In the genomic region with DNA sequence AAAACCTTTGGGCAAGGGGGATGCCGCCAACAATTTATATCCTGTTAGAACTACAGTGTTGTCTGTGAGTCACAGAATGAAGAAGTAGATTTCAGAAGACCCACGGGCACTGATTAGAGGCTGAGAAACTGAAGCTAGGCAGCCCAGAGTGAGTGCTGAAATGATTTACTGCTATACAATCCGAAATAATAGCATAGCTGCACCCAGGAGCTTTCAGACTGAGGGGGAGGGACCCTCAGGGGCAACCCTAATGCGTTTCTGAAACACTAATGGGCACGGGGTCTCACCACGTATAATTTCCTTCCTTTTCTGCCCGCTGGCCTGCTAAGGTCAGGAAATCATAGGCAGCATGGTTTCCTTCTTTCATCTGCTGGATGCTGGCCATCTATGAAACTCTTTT, we compare ENCODE assay signal across 26 mouse cellular contexts.
DNase-seq lines count a peak whose midpoint lies in the region; ATAC-seq lines count a peak whose summit lies in the region.
"Had no signal": no experiment of that assay in that cellular context is flagged by ENCODE, and none has a peak within 500 bp of the region (broad histone marks: within the 10 kb centered on the region; RNA-seq: fewer than 3 reads in every experiment).

No protein-coding gene starts in this region.

- no peak overlapping the region for H3K4me2 ChIP-seq in hindbrain, embryonic 16.5 days (ENCODE audit: low read length)
- no peak overlapping the region for H3K4me2 ChIP-seq in hindbrain, embryonic 13.5 days
- H3K4me2 ChIP-seq in midbrain, embryonic 16.5 days (ENCODE audit: low read length): no peak overlapping the region
- H3K4me2 ChIP-seq in midbrain, embryonic 11.5 days: no peak overlapping the region
- no peak overlapping the region for H3K4me2 ChIP-seq in neural tube, embryonic 14.5 days (ENCODE audit: low read depth, low read length)
- H3K4me2 ChIP-seq: embryonic facial prominence, embryonic 12.5 days; forebrain, embryonic 15.5 days; heart, embryonic 13.5 days; limb, embryonic 15.5 days; liver, embryonic 13.5 days had no signal

- no peak overlapping the region for H3K9ac ChIP-seq in hindbrain, embryonic 16.5 days (ENCODE audit: low read depth, low read length)
- no peak overlapping the region for H3K9ac ChIP-seq in hindbrain, embryonic 13.5 days
- H3K9ac ChIP-seq in midbrain, embryonic 16.5 days (ENCODE audit: low read depth, low read length): no peak overlapping the region
- H3K9ac ChIP-seq in midbrain, embryonic 11.5 days (ENCODE audit: low read length): no peak overlapping the region
- H3K9ac ChIP-seq in neural tube, embryonic 14.5 days (replicated peaks; ENCODE audit: low read depth, low read length): no peak overlapping the region
- H3K9ac ChIP-seq: embryonic facial prominence, embryonic 12.5 days; forebrain, embryonic 15.5 days; heart, embryonic 13.5 days; limb, embryonic 15.5 days; liver, embryonic 13.5 days had no signal

- H3K4me3 ChIP-seq in hindbrain, embryonic 16.5 days (ENCODE audit: low read length): no peak overlapping the region
- H3K4me3 ChIP-seq in hindbrain, embryonic 13.5 days: no peak overlapping the region
- no peak overlapping the region for H3K4me3 ChIP-seq in midbrain, embryonic 16.5 days (ENCODE audit: low read depth, low read length)
- H3K4me3 ChIP-seq in midbrain, embryonic 11.5 days (ENCODE audit: low read depth, low read length): no peak overlapping the region
- no peak overlapping the region for H3K4me3 ChIP-seq in neural tube, embryonic 14.5 days (ENCODE audit: low read depth, low read length)
- H3K4me3 ChIP-seq: embryonic facial prominence, embryonic 12.5 days; forebrain, embryonic 15.5 days; heart, embryonic 13.5 days; left cerebral cortex, adult 2 months; limb, embryonic 15.5 days; liver, embryonic 13.5 days; midbrain, embryonic 10.5 days had no signal

- no peak overlapping the region for H3K27ac ChIP-seq in hindbrain, embryonic 16.5 days (ENCODE audit: low read depth, low read length)
- H3K27ac ChIP-seq in hindbrain, embryonic 13.5 days: no peak overlapping the region
- no peak overlapping the region for H3K27ac ChIP-seq in midbrain, embryonic 16.5 days (ENCODE audit: low read length)
- no peak overlapping the region for H3K27ac ChIP-seq in midbrain, embryonic 11.5 days (ENCODE audit: low read depth, low read length)
- H3K27ac ChIP-seq in neural tube, embryonic 14.5 days (ENCODE audit: low read depth, low read length): no peak overlapping the region
- H3K27ac ChIP-seq: embryonic facial prominence, embryonic 12.5 days; forebrain, embryonic 15.5 days; heart, embryonic 13.5 days; limb, embryonic 15.5 days; liver, embryonic 13.5 days; midbrain, embryonic 10.5 days had no signal

- H3K27me3 ChIP-seq in hindbrain, embryonic 16.5 days (replicated peaks; ENCODE audit: control insufficient read depth, insufficient read depth, low read length): no peaks in the 10 kb centered on the region
- no peaks in the 10 kb centered on the region for H3K27me3 ChIP-seq in hindbrain, embryonic 13.5 days
- no peaks in the 10 kb centered on the region for H3K27me3 ChIP-seq in midbrain, embryonic 16.5 days (ENCODE audit: control insufficient read depth, insufficient read depth, low read depth, low read length)
- no peaks in the 10 kb centered on the region for H3K27me3 ChIP-seq in midbrain, embryonic 11.5 days (ENCODE audit: control insufficient read depth, insufficient read depth, low read length)
- no peaks in the 10 kb centered on the region for H3K27me3 ChIP-seq in neural tube, embryonic 14.5 days (ENCODE audit: control insufficient read depth, insufficient read depth, low read length)
- H3K27me3 ChIP-seq: embryonic facial prominence, embryonic 12.5 days; forebrain, embryonic 15.5 days; heart, embryonic 13.5 days; limb, embryonic 15.5 days; liver, embryonic 13.5 days had no signal

- DNase-seq in midbrain, embryonic 11.5 days (ENCODE audit: low spot score, missing footprints): no peak
- peak; percentile 21 for DNase-seq in forelimb bud, embryonic 11.5 days (ENCODE audit: low read depth, low spot score)
- DNase-seq in retina, postnatal 1 day: no peak
- DNase-seq: cerebellum, adult 8-10 months; embryo, embryonic 11 days; heart, postnatal 10 days; kidney, adult 11 months; kidney, postnatal 14 days; liver, embryonic 13.5 days; lung, adult 18-20 months; lung, postnatal 10 days; right cerebral cortex, postnatal 25 days; spleen, adult 18-20 months; thymus, postnatal 14 days had no signal

- H3K4me1 ChIP-seq in hindbrain, embryonic 16.5 days (ENCODE audit: control insufficient read depth, insufficient read depth, low read depth, low read length): no peaks in the 10 kb centered on the region
- H3K4me1 ChIP-seq in hindbrain, embryonic 13.5 days (replicated peaks): peaks cover 6% of the 10 kb centered on the region
- no peaks in the 10 kb centered on the region for H3K4me1 ChIP-seq in midbrain, embryonic 16.5 days (ENCODE audit: control insufficient read depth, insufficient read depth, low read length)
- no peaks in the 10 kb centered on the region for H3K4me1 ChIP-seq in midbrain, embryonic 11.5 days (ENCODE audit: control insufficient read depth, insufficient read depth, low read length)
- no peaks in the 10 kb centered on the region for H3K4me1 ChIP-seq in neural tube, embryonic 14.5 days (ENCODE audit: control insufficient read depth, insufficient read depth, low read length)
- H3K4me1 ChIP-seq: embryonic facial prominence, embryonic 12.5 days; forebrain, embryonic 15.5 days; heart, embryonic 13.5 days; liver, embryonic 13.5 days; midbrain, embryonic 10.5 days had no signal

- no peaks in the 10 kb centered on the region for H3K36me3 ChIP-seq in hindbrain, embryonic 16.5 days (ENCODE audit: control insufficient read depth, insufficient read depth, low read length)
- H3K36me3 ChIP-seq in hindbrain, embryonic 13.5 days: no peaks in the 10 kb centered on the region
- H3K36me3 ChIP-seq in midbrain, embryonic 16.5 days (ENCODE audit: control insufficient read depth, insufficient read depth, low read length): no peaks in the 10 kb centered on the region
- no peaks in the 10 kb centered on the region for H3K36me3 ChIP-seq in midbrain, embryonic 11.5 days (ENCODE audit: control insufficient read depth, insufficient read depth, low read length)
- no peaks in the 10 kb centered on the region for H3K36me3 ChIP-seq in neural tube, embryonic 14.5 days (ENCODE audit: control insufficient read depth, insufficient read depth, low read length)
- H3K36me3 ChIP-seq: embryonic facial prominence, embryonic 12.5 days; forebrain, embryonic 15.5 days; heart, embryonic 13.5 days; limb, embryonic 15.5 days; liver, embryonic 13.5 days; midbrain, embryonic 10.5 days had no signal

- no peaks in the 10 kb centered on the region for H3K9me3 ChIP-seq in hindbrain, embryonic 16.5 days (ENCODE audit: control insufficient read depth, low read length)
- no peaks in the 10 kb centered on the region for H3K9me3 ChIP-seq in hindbrain, embryonic 13.5 days
- no peaks in the 10 kb centered on the region for H3K9me3 ChIP-seq in midbrain, embryonic 16.5 days (replicated peaks; ENCODE audit: control insufficient read depth, low read length, poor library complexity, severe bottlenecking)
- H3K9me3 ChIP-seq in midbrain, embryonic 11.5 days (ENCODE audit: control insufficient read depth, low read length): no peaks in the 10 kb centered on the region
- H3K9me3 ChIP-seq in neural tube, embryonic 14.5 days (ENCODE audit: control insufficient read depth, low read length): no peaks in the 10 kb centered on the region
- H3K9me3 ChIP-seq: embryonic facial prominence, embryonic 12.5 days; forebrain, embryonic 15.5 days; heart, embryonic 13.5 days; limb, embryonic 15.5 days; liver, embryonic 13.5 days; midbrain, embryonic 10.5 days had no signal

- 53% methylated on average over 7 of the region's 7 CpGs for WGBS in hindbrain, embryonic 16.5 days
- WGBS in hindbrain, embryonic 13.5 days: 51% methylated on average over 7 of the region's 7 CpGs
- WGBS in midbrain, embryonic 16.5 days: 61% methylated on average over 7 of the region's 7 CpGs
- 81% methylated on average over 7 of the region's 7 CpGs for WGBS in midbrain, embryonic 11.5 days
- 40% methylated on average over 7 of the region's 7 CpGs for WGBS in neural tube, embryonic 14.5 days

- peak; percentile 45; the same call in 1 of the 2 replicates for ATAC-seq in hindbrain, embryonic 16.5 days
- no peak for ATAC-seq in hindbrain, embryonic 13.5 days (ENCODE audit: low FRiP score)
- peak; percentile 54; the same call in 1 of the 2 replicates for ATAC-seq in midbrain, embryonic 16.5 days
- no peak for ATAC-seq in midbrain, embryonic 11.5 days (ENCODE audit: low FRiP score)
- peak; percentile 52; the same call in 1 of the 2 replicates for ATAC-seq in neural tube, embryonic 14.5 days (ENCODE audit: low read depth)
- ATAC-seq: CD4-positive, CD25-positive, alpha-beta regulatory T cell, adult 4 months; forebrain, embryonic 15.5 days; inflammation-experienced regulatory T-cells, adult 6 months had no signal

Comparison
In these comparisons a context has a peak if more than half of its experiments do, and no peak if none do; other contexts are left out.
1. ATAC-seq: peak in hindbrain, embryonic 16.5 days (single experiment), midbrain, embryonic 16.5 days (single experiment) and neural tube, embryonic 14.5 days (single experiment); none in hindbrain, embryonic 13.5 days (single experiment) and midbrain, embryonic 11.5 days (single experiment).